Mouse (Mus musculus) midbrain, embryonic 14.5 days (tissue): ENCODE data around the gene Atp6v0a1. TPM values are rescaled to one million over a fixed set of nuclear protein-coding genes. Genes with fewer than 3 reads are reported as not detected.

ENCODE experiments used
- ATAC-seq: fragments of 200-750 bp; cut with Nextera tagmentation; 2 replicates; pipeline ENCODE4 v1.8.0; 2017; ENCODE audit warnings: moderate number of reproducible peaks, moderate library complexity; ENCODE audit not compliant: low FRiP score, low TSS enrichment
- DNase-seq: peaks from one replicate; pipeline ENCODE4 v3.0.0-alpha.2; 2015
- H3K27ac ChIP-seq: fragments of 300-500 bp; sonication (generic); replicated peaks from 2 replicates; pipeline ENCODE4 v1.5.1; 2014; ENCODE audit warnings: mild to moderate bottlenecking, low read depth, low read length, moderate library complexity
- H3K27me3 ChIP-seq: fragments of 300-500 bp; sonication (generic); 2 replicates; pipeline ENCODE4 v1.6.1; 2014; ENCODE audit warnings: low read length, control low read depth, mixed read lengths; ENCODE audit not compliant: control insufficient read depth, insufficient read depth
- H3K36me3 ChIP-seq: fragments of 300-500 bp; sonication (generic); 2 replicates; pipeline ENCODE4 v1.6.1; 2014; ENCODE audit warnings: low read length, control low read depth; ENCODE audit not compliant: control insufficient read depth, insufficient read depth
- H3K4me1 ChIP-seq: fragments of 300-500 bp; sonication (generic); 2 replicates; pipeline ENCODE4 v1.6.1; 2014; ENCODE audit warnings: mild to moderate bottlenecking, antibody characterized with exemption, low read length, control low read depth; ENCODE audit not compliant: control insufficient read depth, insufficient read depth
- H3K4me2 ChIP-seq: fragments of 300-500 bp; sonication (generic); 2 replicates; pipeline ENCODE4 v1.6.1; 2014; ENCODE audit warnings: mild to moderate bottlenecking, low read length, moderate library complexity
- H3K4me3 ChIP-seq: fragments of 300-500 bp; sonication (generic); replicated peaks from 2 replicates; pipeline ENCODE4 v1.5.1; 2014; ENCODE audit warnings: low read depth, low read length
- H3K9ac ChIP-seq: fragments of 300-500 bp; sonication (generic); replicated peaks from 2 replicates; pipeline ENCODE4 v1.6.1; 2014; ENCODE audit warnings: mild to moderate bottlenecking, low read length, moderate library complexity
- H3K9me3 ChIP-seq: fragments of 300-500 bp; sonication (generic); 2 replicates; pipeline ENCODE4 v1.6.1; 2016; ENCODE audit warnings: low read length, control low read depth, mixed read lengths; ENCODE audit not compliant: control insufficient read depth
- WGBS: fragments of 180-500 bp; shearing (Covaris S2); extraction: QIAGEN DNeasy Blood & Tissue Kit; methylation state at CpG from one replicate; pipeline ENCODE4 v1.1.7; 2014; 5-methylcytosine and 5-hydroxymethylcytosine counted together
- polyA plus RNA-seq: library from polyadenylated mRNA; unstranded; fragments of >200 nt; fragmentation: Nextera tagmentation; extraction: Ambion mirVana; gene quantifications from 2 replicates; pipeline ENCODE4 v1.2.1, GENCODE M21; 2014

The Atp6v0a1 gene
- polyA plus RNA-seq, 1 experiment from 2014 or later: 115 TPM

- no peaks in the 10 kb centered on the region for H3K9me3 ChIP-seq
- ATAC-seq (no peak), DNase-seq (no peak)
- H3K4me2 ChIP-seq: no peak overlapping the region
- H3K4me1 ChIP-seq: 0 out of 2 replicates have a peak, but pooled peaks cover 2% of the 10 kb centered on the region
- no peak overlapping the region for H3K27ac ChIP-seq
- H3K27me3 ChIP-seq: peaks cover 42% of the 10 kb centered on the region
- WGBS: 90% methylated on average over 7 of the region's 7 CpGs
- no peaks in the 10 kb centered on the region for H3K36me3 ChIP-seq
- no peak overlapping the region for H3K4me3 ChIP-seq
- H3K9ac ChIP-seq: no peak overlapping the region
Observed at GRCm38 (mm10) chr11:100973245-100973644, 36.0 kb upstream of the Atp6v0a1 start.

GRCm38 (mm10) chr11:100974381-100974970, 34.8 kb upstream of the Atp6v0a1 start:
- 79% methylated on average over 14 of the region's 14 CpGs for WGBS
- Histone ChIP-seq H3K9ac (no peak overlapping the region), H3K9me3 (no peaks in the 10 kb centered on the region), H3K27ac (no peak overlapping the region), H3K4me2 (no peak overlapping the region), H3K4me1 (0 out of 2 replicates have a peak, but pooled peaks cover 2% of the 10 kb centered on the region), H3K36me3 (no peaks in the 10 kb centered on the region), H3K27me3 (peaks cover 30% of the 10 kb centered on the region), H3K4me3 (no peak overlapping the region)
- no peak for DNase-seq
- ATAC-seq: no peak

- no peak for ATAC-seq
Observed at GRCm38 (mm10) chr11:100975241-100975640, 34.0 kb upstream of the Atp6v0a1 start.

GRCm38 (mm10) chr11:100979887-100980286, 29.4 kb upstream of the Atp6v0a1 start:
- no peaks in the 10 kb centered on the region for H3K4me1 ChIP-seq
- no peak overlapping the region for H3K4me3 ChIP-seq
- ATAC-seq: no peak
- peak; percentile 50 for DNase-seq
- no peak overlapping the region for H3K4me2 ChIP-seq
- H3K27ac ChIP-seq: no peak overlapping the region
- no peaks in the 10 kb centered on the region for H3K36me3 ChIP-seq
- no peaks in the 10 kb centered on the region for H3K9me3 ChIP-seq
- WGBS: 64% methylated on average over 8 of the region's 8 CpGs
- H3K27me3 ChIP-seq: peaks cover 3% of the 10 kb centered on the region; the same call in 1 of the 2 replicates
- no peak overlapping the region for H3K9ac ChIP-seq

More at GRCm38 (mm10) chr11:100975241-100975640, 34.0 kb upstream of the Atp6v0a1 start:
- H3K4me3 ChIP-seq: no peak overlapping the region
- no peak overlapping the region for H3K4me2 ChIP-seq
- H3K4me1 ChIP-seq: 0 out of 2 replicates have a peak, but pooled peaks cover 2% of the 10 kb centered on the region
- peaks cover 22% of the 10 kb centered on the region for H3K27me3 ChIP-seq
- WGBS: 70% methylated on average over 7 of the region's 7 CpGs
- H3K9ac ChIP-seq: no peak overlapping the region
- no peak overlapping the region for H3K27ac ChIP-seq
- H3K36me3 ChIP-seq: no peaks in the 10 kb centered on the region
- no peaks in the 10 kb centered on the region for H3K9me3 ChIP-seq
- DNase-seq: no peak

DNA sequence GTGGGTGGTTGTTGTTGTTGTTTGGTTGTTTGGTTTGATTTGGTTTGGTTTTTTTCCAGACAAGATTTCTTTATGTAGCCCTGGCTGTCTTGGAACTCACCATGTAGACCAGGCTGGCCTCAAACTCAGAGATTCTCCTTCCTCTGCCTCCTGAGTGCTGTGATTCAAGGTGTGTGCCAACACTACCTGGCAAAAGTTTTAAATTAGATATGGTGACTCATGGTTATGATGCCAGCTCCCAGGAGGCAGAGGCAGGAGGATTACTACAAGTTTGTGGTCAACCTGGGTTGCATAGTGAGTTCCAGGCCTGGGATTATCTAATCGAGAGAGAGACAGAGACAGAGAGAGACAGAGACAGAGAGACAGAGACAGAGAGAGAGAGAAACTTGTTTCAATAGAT, 28.8 kb upstream of the Atp6v0a1 start:
- ATAC-seq: no peak
- Histone ChIP-seq H3K4me3 (no peak overlapping the region), H3K4me1 (no peaks in the 10 kb centered on the region), H3K27ac (no peak overlapping the region), H3K9me3 (no peaks in the 10 kb centered on the region), H3K9ac (no peak overlapping the region), H3K36me3 (no peaks in the 10 kb centered on the region), H3K27me3 (peaks cover 3% of the 10 kb centered on the region; the same call in 1 of the 2 replicates), H3K4me2 (no peak overlapping the region)
- WGBS: 70% methylated on average over 1 of the region's 1 CpGs
- DNase-seq: no peak

- WGBS: 67% methylated on average over 3 of the region's 3 CpGs
- peaks cover 3% of the 10 kb centered on the region; the same call in 1 of the 2 replicates for H3K27me3 ChIP-seq
Observed at GRCm38 (mm10) chr11:100981236-100981635, 28.0 kb upstream of the Atp6v0a1 start.

DNA sequence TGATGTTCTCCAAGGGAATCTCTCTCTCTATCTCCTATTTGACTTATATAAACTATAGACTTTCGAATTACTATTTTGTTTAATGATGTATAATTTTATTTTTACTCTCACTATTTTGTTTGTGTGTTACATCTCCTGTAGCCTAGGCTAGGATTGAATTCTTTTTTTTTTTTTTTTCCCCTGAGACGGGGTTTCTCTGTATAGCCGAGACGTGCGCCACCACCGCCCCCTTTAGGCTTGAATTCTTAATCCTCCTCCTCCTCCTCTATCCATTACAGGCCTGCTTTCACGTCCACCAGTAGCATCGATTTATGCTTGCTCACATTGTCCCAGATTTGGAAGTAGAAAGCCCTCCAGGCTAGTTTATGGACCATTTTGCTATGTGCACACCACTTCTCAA, 27.2 kb upstream of the Atp6v0a1 start:
- 11% methylated on average over 8 of the region's 8 CpGs for WGBS
- H3K4me2 ChIP-seq: no peak overlapping the region
- H3K4me3 ChIP-seq: no peak overlapping the region
- ATAC-seq (no peak), DNase-seq (no peak)
- H3K27ac ChIP-seq: no peak overlapping the region
- no peaks in the 10 kb centered on the region for H3K9me3 ChIP-seq
- H3K4me1 ChIP-seq: no peaks in the 10 kb centered on the region
- no peak overlapping the region for H3K9ac ChIP-seq
- H3K36me3 ChIP-seq: no peaks in the 10 kb centered on the region
- H3K27me3 ChIP-seq: peaks cover 3% of the 10 kb centered on the region; the same call in 1 of the 2 replicates

More at GRCm38 (mm10) chr11:100981236-100981635, 28.0 kb upstream of the Atp6v0a1 start:
- Histone ChIP-seq H3K27ac (no peak overlapping the region), H3K9ac (no peak overlapping the region), H3K4me2 (no peak overlapping the region), H3K4me1 (no peaks in the 10 kb centered on the region), H3K36me3 (no peaks in the 10 kb centered on the region), H3K9me3 (no peaks in the 10 kb centered on the region), H3K4me3 (no peak overlapping the region)
- ATAC-seq: no peak
- DNase-seq: no peak

DNA sequence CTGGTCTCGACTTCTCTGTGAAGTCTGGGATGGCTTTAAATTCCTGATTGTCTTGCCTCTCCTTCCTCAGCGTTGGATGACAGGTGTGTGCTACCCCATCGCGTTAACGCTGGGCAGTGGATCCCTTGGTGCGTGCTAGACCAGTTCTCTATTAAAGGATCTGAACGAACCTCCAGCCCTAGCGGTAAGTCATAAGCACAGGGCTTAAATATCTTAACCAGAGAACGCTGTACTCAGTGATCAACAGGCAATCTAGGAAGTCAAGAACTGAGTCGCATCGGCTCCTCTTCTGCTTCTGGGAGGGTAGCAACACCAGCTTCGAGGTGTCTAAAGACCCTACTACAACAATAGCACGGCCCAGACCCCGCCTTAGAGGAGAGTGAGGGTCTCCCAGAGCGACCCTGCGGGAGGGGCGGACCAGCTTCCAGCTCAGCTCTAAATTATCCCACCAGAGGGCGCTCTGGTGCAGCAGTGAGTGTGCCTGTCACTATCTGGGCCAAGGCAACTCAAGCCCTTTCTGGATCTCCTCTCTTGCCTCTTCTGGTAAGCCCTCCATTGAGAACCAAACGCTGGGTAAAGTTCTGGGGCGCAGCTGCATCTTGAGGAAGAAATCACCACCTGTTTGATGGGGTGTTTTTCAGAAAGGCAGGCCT, 26.0 kb upstream of the Atp6v0a1 start:
- Histone ChIP-seq H3K9me3 (no peaks in the 10 kb centered on the region), H3K27ac (no peak overlapping the region), H3K4me3 (peak overlapping the region; percentile 20), H3K27me3 (peaks cover 3% of the 10 kb centered on the region; the same call in 1 of the 2 replicates), H3K36me3 (no peaks in the 10 kb centered on the region), H3K9ac (peak overlapping the region; percentile 40; the same call in 1 of the 2 replicates), H3K4me1 (no peaks in the 10 kb centered on the region), H3K4me2 (peak overlapping the region; percentile 59)
- ATAC-seq (no peak), DNase-seq (peak; percentile 93)
- 4% methylated on average over 20 of the region's 20 CpGs for WGBS

GRCm38 (mm10) chr11:100983778-100984131, 25.5 kb upstream of the Atp6v0a1 start:
- ATAC-seq (no peak), DNase-seq (no peak)
- Histone ChIP-seq H3K36me3 (no peaks in the 10 kb centered on the region), H3K4me1 (no peaks in the 10 kb centered on the region), H3K4me3 (no peak overlapping the region), H3K27ac (no peak overlapping the region), H3K9me3 (no peaks in the 10 kb centered on the region), H3K9ac (no peak overlapping the region), H3K4me2 (peak overlapping the region; percentile 59; the same call in 1 of the 2 replicates), H3K27me3 (peaks cover 3% of the 10 kb centered on the region; the same call in 1 of the 2 replicates)
- WGBS: 82% methylated on average over 7 of the region's 7 CpGs
